Mouse (Mus musculus): ENCODE data around the gene Esr1. TPM values are rescaled to one million over a fixed set of nuclear protein-coding genes. Genes with fewer than 3 reads are reported as not detected.

Gene Esr1
- polyA plus RNA-seq, 1 experiment: not detected

- Histone ChIP-seq H3K27me3 (ENCODE audit: control insufficient read depth, insufficient read depth, low read length, poor library complexity, severe bottlenecking) (no peaks in the 10 kb centered on the region; the same call in 1 of the 2 replicates), H3K27ac (ENCODE audit: insufficient read depth, low read length) (no peak overlapping the region)
- TF ChIP-seq EP300 (IDR thresholded peaks at IDR 0.05; ENCODE audit: insufficient read depth, low read depth, low read length) (no peak), POLR2A (IDR thresholded peaks at IDR 0.05; ENCODE audit: insufficient read depth, low read length) (no peak), CTCF (IDR thresholded peaks at IDR 0.05; ENCODE audit: low read depth, low read length) (no peak)
Measured at GRCm38 (mm10) chr10:4909271-4909670, 297.9 kb downstream of the Esr1 start.

GRCm38 (mm10) chr10:4910451-4910850 lies 299.1 kb downstream of the Esr1 start:
- H3K9ac ChIP-seq (ENCODE audit: low read depth, poor library complexity, severe bottlenecking): no peak overlapping the region
- TF ChIP-seq EP300 (IDR thresholded peaks at IDR 0.05; ENCODE audit: insufficient read depth, low read depth, low read length) (no peak), CTCF (IDR thresholded peaks at IDR 0.05; ENCODE audit: low read depth, low read length) (no peak), POLR2A (IDR thresholded peaks at IDR 0.05; ENCODE audit: insufficient read depth, low read length) (no peak)
- no peak overlapping the region for H3K27ac ChIP-seq (ENCODE audit: insufficient read depth, low read length)
- H3K9me3 ChIP-seq (replicated peaks; ENCODE audit: control insufficient read depth, insufficient read depth, low read length, poor library complexity, severe bottlenecking): no peaks in the 10 kb centered on the region
- H3K36me3 ChIP-seq (ENCODE audit: control insufficient read depth, insufficient read depth, low read length, poor library complexity, severe bottlenecking): no peaks in the 10 kb centered on the region
- no peaks in the 10 kb centered on the region for H3K4me1 ChIP-seq (ENCODE audit: control insufficient read depth, insufficient read depth, low read length)
- no peak overlapping the region for H3K4me3 ChIP-seq (ENCODE audit: low read depth, low read length)
- H3K27me3 ChIP-seq (ENCODE audit: control insufficient read depth, insufficient read depth, low read length, poor library complexity, severe bottlenecking): no peaks in the 10 kb centered on the region; the same call in 1 of the 2 replicates

More at GRCm38 (mm10) chr10:4909271-4909670, 297.9 kb downstream of the Esr1 start:
- H3K9me3 ChIP-seq (replicated peaks; ENCODE audit: control insufficient read depth, insufficient read depth, low read length, poor library complexity, severe bottlenecking): no peaks in the 10 kb centered on the region
- H3K9ac ChIP-seq (ENCODE audit: low read depth, poor library complexity, severe bottlenecking): no peak overlapping the region
- no peaks in the 10 kb centered on the region for H3K36me3 ChIP-seq (ENCODE audit: control insufficient read depth, insufficient read depth, low read length, poor library complexity, severe bottlenecking)
- no peaks in the 10 kb centered on the region for H3K4me1 ChIP-seq (ENCODE audit: control insufficient read depth, insufficient read depth, low read length)
- H3K4me3 ChIP-seq (ENCODE audit: low read depth, low read length): no peak overlapping the region

GRCm38 (mm10) chr10:4919046-4919445 lies 307.7 kb downstream of the Esr1 start:
- Histone ChIP-seq H3K4me3 (ENCODE audit: low read depth, low read length) (no peak overlapping the region), H3K36me3 (ENCODE audit: control insufficient read depth, insufficient read depth, low read length, poor library complexity, severe bottlenecking) (no peaks in the 10 kb centered on the region), H3K27ac (ENCODE audit: insufficient read depth, low read length) (no peak overlapping the region), H3K27me3 (ENCODE audit: control insufficient read depth, insufficient read depth, low read length, poor library complexity, severe bottlenecking) (no peaks in the 10 kb centered on the region), H3K4me1 (ENCODE audit: control insufficient read depth, insufficient read depth, low read length) (no peaks in the 10 kb centered on the region), H3K9me3 (replicated peaks; ENCODE audit: control insufficient read depth, insufficient read depth, low read length, poor library complexity, severe bottlenecking) (0 out of 2 replicates have a peak, but pooled peaks cover 3% of the 10 kb centered on the region), H3K9ac (ENCODE audit: low read depth, poor library complexity, severe bottlenecking) (no peak overlapping the region)
- TF ChIP-seq POLR2A (IDR thresholded peaks at IDR 0.05; ENCODE audit: insufficient read depth, low read length) (no peak), EP300 (IDR thresholded peaks at IDR 0.05; ENCODE audit: insufficient read depth, low read depth, low read length) (no peak), CTCF (IDR thresholded peaks at IDR 0.05; ENCODE audit: low read depth, low read length) (no peak)

GRCm38 (mm10) chr10:4923616-4924015 lies 312.2 kb downstream of the Esr1 start:
- H3K9me3 ChIP-seq (replicated peaks; ENCODE audit: control insufficient read depth, insufficient read depth, low read length, poor library complexity, severe bottlenecking): 0 out of 2 replicates have a peak, but pooled peaks cover 3% of the 10 kb centered on the region
- H3K36me3 ChIP-seq (ENCODE audit: control insufficient read depth, insufficient read depth, low read length, poor library complexity, severe bottlenecking): no peaks in the 10 kb centered on the region
- TF ChIP-seq CTCF (IDR thresholded peaks at IDR 0.05; ENCODE audit: low read depth, low read length) (no peak), POLR2A (IDR thresholded peaks at IDR 0.05; ENCODE audit: insufficient read depth, low read length) (no peak), EP300 (IDR thresholded peaks at IDR 0.05; ENCODE audit: insufficient read depth, low read depth, low read length) (no peak)
- H3K4me1 ChIP-seq (ENCODE audit: control insufficient read depth, insufficient read depth, low read length): no peaks in the 10 kb centered on the region
- H3K9ac ChIP-seq (ENCODE audit: low read depth, poor library complexity, severe bottlenecking): no peak overlapping the region
- H3K27ac ChIP-seq (ENCODE audit: insufficient read depth, low read length): no peak overlapping the region
- no peak overlapping the region for H3K4me3 ChIP-seq (ENCODE audit: low read depth, low read length)
- H3K27me3 ChIP-seq (ENCODE audit: control insufficient read depth, insufficient read depth, low read length, poor library complexity, severe bottlenecking): no peaks in the 10 kb centered on the region

- no peak overlapping the region for H3K4me3 ChIP-seq (ENCODE audit: low read depth, low read length)
- no peaks in the 10 kb centered on the region for H3K4me1 ChIP-seq (ENCODE audit: control insufficient read depth, insufficient read depth, low read length)
- 0 out of 2 replicates have a peak, but pooled peaks cover 3% of the 10 kb centered on the region for H3K9me3 ChIP-seq (replicated peaks; ENCODE audit: control insufficient read depth, insufficient read depth, low read length, poor library complexity, severe bottlenecking)
- no peak overlapping the region for H3K27ac ChIP-seq (ENCODE audit: insufficient read depth, low read length)
- no peak for TF ChIP-seq EP300 (IDR thresholded peaks at IDR 0.05; ENCODE audit: insufficient read depth, low read depth, low read length)
- no peak for TF ChIP-seq CTCF (IDR thresholded peaks at IDR 0.05; ENCODE audit: low read depth, low read length)
- no peak for TF ChIP-seq POLR2A (IDR thresholded peaks at IDR 0.05; ENCODE audit: insufficient read depth, low read length)
- H3K9ac ChIP-seq (ENCODE audit: low read depth, poor library complexity, severe bottlenecking): no peak overlapping the region
- H3K36me3 ChIP-seq (ENCODE audit: control insufficient read depth, insufficient read depth, low read length, poor library complexity, severe bottlenecking): no peaks in the 10 kb centered on the region
- H3K27me3 ChIP-seq (ENCODE audit: control insufficient read depth, insufficient read depth, low read length, poor library complexity, severe bottlenecking): no peaks in the 10 kb centered on the region
Measured at GRCm38 (mm10) chr10:4924391-4924790, 313.0 kb downstream of the Esr1 start.

GRCm38 (mm10) chr10:4943148-4943547 lies 331.8 kb downstream of the Esr1 start:
- Histone ChIP-seq H3K36me3 (ENCODE audit: control insufficient read depth, insufficient read depth, low read length, poor library complexity, severe bottlenecking) (no peaks in the 10 kb centered on the region), H3K27ac (ENCODE audit: insufficient read depth, low read length) (no peak overlapping the region)

More at GRCm38 (mm10) chr10:4943148-4943547, 331.8 kb downstream of the Esr1 start:
- Histone ChIP-seq H3K9me3 (replicated peaks; ENCODE audit: control insufficient read depth, insufficient read depth, low read length, poor library complexity, severe bottlenecking) (0 out of 2 replicates have a peak, but pooled peaks cover 4% of the 10 kb centered on the region), H3K4me1 (ENCODE audit: control insufficient read depth, insufficient read depth, low read length) (no peaks in the 10 kb centered on the region), H3K4me3 (ENCODE audit: low read depth, low read length) (no peak overlapping the region), H3K27me3 (ENCODE audit: control insufficient read depth, insufficient read depth, low read length, poor library complexity, severe bottlenecking) (no peaks in the 10 kb centered on the region), H3K9ac (ENCODE audit: low read depth, poor library complexity, severe bottlenecking) (no peak overlapping the region)
- TF ChIP-seq CTCF (IDR thresholded peaks at IDR 0.05; ENCODE audit: low read depth, low read length) (no peak), EP300 (IDR thresholded peaks at IDR 0.05; ENCODE audit: insufficient read depth, low read depth, low read length) (no peak), POLR2A (IDR thresholded peaks at IDR 0.05; ENCODE audit: insufficient read depth, low read length) (no peak)
